Mouse (Mus musculus) retina, embryonic 14.5 days (tissue): ENCODE measurements around the gene Syvn1.

Experiments used
- DNase-seq: peaks from one replicate; pipeline ENCODE4 v3.0.0-alpha.2; 2015; ENCODE audit warnings: low spot score

The Syvn1 gene

DNA sequence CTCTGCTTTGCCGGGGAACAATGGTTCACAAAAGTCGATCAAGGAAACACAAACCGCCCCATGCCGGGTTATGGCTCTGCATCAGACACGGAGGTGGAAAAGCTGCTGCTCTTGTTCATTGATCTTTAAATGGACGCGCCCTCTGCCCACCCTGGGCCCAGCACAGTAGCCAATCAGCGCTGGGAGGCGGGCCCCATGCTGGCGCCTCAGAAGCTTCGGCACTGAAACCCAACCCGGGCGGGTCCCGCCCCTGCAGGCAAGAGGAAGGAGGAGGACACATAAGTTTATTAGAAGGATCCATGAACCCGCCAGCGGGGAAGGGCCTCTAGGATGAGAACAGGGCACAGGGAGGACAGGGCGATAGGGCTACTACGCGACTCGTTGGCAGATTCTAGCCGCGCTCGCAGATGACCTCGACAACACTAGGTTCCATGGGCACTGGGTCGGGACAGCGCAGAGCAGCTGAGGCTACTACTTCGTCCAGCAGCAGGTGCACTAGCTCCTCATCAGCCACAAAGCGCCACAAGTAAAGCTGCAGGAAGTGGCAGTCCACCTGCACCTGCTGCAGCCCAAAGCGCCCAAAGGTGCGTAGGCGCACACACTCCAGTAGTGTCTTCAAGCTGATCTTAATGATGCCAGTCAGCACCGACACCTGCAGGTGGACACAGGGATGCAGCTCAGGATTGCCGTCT, 21.5 kb downstream of the Syvn1 start, which contains the start of gene Tm7sf2:
Gene Tm7sf2 (minus strand): TSS at position 650 of the 692 bp plus-strand sequence.
- peak; percentile 92 for DNase-seq

DNA sequence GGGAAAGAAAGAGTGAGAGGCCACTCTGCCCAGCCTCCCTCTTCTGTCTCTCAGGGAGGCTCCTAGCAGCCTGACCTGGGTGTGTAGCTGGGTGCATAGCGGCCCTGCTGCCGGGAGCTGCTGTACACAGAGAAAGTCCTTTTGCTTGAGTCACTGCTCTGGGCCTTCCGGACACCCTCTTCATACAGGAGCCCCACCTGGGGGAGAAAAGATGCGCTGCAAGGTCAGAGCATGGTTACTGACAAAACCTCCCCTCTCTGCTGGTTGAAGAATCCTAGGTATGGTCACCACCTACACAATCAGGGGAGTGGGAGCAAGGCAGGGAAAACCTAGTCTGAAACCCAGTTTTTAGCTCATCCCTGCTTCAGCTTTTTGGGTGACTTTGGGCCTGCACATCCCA, 22.6 kb downstream of the Syvn1 start:
- DNase-seq, result no peak

DNA sequence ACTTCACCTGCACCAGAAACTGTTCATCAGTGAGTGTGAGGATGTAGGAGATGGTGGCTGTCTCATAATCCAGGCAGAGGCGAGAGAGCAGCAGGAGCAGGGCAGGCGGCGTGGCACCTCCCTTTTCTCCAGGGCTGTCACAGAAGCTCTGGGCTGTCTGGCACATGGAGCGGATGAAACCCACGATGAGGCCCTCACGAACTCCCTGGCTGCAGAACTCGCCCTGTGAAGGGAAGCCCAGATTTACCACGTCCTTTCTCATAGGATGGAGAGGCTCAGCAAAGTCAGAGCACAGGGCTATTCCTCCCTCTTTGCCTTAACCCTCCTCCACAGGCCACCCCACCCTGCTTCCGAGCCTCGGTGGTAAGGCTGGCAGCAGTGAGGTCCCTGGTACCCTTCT, 23.5 kb downstream of the Syvn1 start:
- DNase-seq, result no peak

DNA sequence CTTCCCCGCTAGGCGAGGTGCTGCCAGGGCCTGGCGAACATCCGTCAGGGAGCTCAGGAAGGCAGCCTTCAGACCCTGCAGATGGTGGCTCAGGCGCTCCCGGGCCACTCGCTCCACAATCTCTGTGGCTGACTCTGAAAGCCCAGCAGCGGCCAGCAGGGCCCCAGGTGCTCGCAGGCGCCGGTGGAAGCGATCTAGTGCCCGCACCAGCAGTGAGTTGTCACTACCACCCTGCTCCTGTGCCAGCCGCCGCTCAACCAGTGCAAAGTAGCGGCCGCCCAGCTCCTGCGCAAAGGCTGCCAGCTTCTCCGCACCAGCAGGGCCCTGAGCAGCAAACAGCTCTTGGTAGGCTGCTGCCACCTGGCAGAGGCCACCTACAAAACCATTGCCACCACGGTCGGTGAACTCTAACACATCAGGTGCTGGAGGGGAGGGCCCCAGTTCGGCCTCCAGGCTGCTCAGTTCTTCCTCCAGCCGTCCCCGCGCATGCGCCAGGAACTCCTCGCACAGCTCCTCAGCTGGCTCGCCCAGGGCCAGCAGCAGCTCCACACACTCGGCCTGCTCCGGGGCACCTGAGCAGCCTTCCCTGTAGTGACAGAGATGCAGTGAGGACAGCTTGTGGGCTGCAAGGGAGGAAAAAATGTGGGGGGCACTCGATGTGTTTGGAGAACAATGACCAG, 24.3 kb downstream of the Syvn1 start:
- no peak for DNase-seq

DNA sequence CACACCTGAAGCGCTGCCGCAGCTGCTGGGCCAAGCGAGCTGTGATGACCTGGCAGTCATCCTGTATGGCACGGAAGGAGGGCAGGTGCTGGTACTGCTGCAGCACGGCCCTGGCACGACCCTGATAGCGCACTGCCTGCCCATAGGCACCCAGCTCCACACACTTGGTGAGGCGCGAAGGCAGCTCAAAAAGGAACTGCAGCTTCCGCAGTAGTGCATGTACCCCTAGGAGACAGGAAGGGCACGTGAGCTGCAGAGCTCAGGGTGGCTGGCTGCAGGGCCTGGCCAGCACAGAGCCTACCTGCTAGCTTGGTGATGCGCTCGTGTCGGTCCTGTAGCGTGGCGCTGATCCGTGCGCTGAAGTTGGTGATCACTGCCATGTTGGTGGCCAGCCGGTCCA, 24.9 kb downstream of the Syvn1 start:
- no peak for DNase-seq

DNA sequence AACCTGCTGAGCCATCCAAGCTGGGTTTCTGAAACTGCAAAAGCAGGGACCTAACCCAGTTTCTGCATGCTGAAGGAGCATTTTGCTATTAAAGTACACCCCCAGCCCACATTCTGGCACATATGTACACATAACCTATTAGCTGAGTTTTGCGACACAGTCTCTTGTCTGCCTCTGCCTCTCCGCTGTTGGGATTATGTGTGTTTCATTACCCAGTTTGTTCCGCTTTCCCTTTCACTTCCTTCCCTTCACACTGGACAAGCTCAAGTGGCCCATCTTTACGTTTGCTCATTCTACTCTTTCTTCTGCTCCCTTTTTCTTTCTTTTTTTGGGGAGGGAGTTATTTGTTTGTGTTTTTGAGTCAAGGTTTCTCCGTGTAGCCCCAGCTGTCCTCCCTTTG, 27.5 kb downstream of the Syvn1 start:
- DNase-seq, result no peak

DNA sequence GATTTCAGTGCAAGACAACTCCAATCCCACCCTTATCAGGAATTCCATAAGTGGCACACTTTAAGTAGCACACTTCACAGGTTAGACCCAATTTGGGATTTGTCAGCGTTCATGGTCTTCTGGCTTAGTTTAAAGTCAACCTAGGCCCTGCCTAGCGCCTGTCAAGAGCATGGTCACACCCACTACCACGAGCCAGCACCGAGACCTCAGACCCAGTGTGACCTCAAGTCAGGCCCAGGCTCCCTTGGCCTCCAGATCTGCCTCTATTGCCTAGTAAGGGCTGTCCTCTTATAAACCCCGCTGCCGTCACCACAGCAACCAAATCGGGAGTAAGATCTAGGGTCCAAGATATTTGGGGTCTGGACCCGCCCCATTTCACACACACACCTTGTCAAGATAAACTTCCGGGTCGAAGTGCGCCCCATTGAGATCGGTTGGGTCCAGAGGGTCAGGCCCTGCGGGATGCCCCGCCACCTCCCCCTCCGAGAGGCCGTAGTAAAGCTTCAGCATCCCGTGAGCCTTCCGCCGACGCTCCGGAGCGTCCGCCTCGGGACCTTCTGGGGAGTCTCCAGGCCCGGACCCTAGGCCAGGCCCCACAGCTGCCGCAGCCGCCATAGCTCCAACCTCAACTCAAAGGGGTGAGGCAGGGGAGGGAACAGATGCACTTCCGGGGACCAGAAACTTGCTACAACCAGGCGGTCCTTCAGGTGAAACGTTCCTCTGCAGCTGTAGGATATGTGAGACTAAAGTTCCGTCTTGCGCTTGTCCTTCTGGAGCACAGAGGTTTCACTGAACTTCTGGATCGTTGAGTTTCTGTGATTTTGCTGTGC, 30.4 kb downstream of the Syvn1 start, which contains the start of gene Vps51:
Gene Vps51 (minus strand): TSS at position 668 of the 830 bp plus-strand sequence.
- DNase-seq, result peak; percentile 96

DNA sequence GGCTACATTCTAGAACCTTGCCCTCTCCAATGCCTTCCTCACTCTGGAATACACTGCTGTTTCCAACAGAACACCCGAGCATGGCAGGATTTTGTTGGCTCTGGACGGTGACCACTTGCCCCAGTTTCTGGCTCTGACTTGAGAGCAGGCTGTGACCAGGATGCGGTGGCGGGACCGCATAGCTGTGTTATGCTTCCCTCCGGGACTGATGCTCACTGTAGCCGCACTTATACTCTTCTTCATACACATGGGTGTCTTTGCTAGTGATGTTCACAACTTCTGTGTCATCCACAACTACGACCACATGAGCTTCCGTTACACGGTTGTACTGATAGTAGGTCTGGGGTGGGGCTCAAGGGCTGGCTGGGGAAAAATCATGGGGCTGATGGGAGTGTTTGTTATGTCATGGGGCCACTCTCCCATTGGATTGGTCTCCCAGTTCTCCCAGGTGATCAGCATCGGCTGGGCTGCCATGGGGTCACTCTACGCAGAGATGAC, 33.7 kb downstream of the Syvn1 start, which contains the start of gene Tmem262:
Gene Tmem262 (plus strand): TSS at position 51 of the 498 bp plus-strand sequence.
- DNase-seq, result no peak

DNA sequence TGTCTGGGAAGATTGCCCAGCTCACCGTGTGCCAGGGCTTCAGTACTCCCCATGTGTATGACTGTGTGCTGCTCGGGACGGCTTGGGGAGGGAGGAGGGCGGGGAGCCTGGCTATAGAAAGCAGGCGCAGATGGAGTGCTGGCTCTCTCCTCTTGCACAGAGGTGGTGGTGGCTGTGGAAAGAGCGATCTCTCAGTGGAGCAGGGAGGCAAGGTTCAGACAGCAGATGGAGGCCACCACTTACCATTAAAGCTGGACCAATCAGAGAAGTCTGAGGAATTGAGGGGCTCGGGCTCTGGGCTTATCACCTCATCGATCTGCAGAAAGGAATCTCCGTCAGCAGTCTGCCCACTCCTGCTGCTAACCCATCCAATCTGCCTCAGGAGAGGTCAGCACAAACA, 35.8 kb downstream of the Syvn1 start, which contains the start of gene Gm28374:
Gene Gm28374 (minus strand): TSS at position 101 of the 400 bp plus-strand sequence.
- no peak for DNase-seq

DNA sequence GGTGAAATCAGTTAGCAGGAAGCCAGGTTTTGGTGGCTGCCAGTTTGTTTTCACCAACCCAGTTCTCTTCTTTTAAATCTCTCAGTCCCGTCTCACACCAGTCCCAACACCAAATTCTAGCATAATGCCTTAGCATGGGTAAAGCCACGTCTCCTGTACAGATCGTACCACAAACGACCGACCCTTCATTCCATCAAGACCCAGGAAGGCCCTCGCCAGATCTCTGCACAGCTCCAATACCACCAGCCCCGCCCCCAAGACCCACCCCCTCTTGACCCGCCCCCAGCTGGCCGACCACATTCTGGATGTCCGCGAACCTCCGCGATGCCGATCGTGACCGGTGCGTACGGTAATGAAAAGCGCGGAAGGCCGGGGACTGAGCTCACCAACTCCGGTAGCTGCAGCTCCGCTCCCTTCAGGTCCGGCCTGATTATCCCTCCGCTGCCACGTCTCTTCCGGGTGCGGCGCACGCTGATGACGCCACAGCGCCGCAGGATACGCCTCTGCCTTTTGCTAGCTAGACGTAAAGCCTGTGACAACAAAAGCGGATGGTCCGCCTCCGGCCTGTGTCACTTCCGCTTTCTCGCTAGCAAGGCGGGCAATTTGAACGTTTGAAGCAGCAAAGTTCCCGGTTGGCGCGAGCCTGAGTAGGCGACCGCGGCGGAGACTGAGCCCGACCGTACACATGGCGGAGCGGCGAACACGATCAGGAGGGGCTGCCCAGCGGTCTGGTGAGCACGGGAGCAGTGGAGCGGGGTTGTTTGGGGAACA, 38.3 kb downstream of the Syvn1 start, which contains the start of the genes Zfpl1 and Cdca5:
Gene Zfpl1 (minus strand): TSS at position 479 of the 771 bp plus-strand sequence.
Gene Cdca5 (plus strand): TSS at position 506 of the 771 bp plus-strand sequence.
- DNase-seq, result peak; percentile 99

DNA sequence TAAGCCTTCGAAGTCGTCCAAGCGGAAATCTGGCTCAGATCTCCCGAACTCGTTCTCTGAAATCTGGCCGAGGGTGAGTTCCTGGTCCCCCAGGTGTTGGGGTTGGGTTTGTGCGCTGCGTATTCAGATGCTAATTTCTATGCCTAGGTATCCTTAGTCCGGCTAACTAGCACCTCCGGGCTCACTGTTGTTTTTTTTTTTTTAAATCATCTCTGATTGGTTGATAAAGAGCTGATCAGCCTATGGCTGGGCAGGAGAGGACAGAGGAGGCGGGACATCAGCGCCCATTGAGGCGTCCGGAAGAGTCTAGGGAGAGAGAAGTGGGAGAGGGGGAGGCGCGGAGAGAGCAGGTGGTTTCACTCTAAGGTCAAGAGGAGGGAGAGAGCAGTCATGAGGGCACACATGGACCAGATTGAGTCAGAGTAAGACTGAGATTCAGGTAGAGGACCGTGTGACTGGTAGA, 39.1 kb downstream of the Syvn1 start:
- DNase-seq, result peak; percentile 87

DNA sequence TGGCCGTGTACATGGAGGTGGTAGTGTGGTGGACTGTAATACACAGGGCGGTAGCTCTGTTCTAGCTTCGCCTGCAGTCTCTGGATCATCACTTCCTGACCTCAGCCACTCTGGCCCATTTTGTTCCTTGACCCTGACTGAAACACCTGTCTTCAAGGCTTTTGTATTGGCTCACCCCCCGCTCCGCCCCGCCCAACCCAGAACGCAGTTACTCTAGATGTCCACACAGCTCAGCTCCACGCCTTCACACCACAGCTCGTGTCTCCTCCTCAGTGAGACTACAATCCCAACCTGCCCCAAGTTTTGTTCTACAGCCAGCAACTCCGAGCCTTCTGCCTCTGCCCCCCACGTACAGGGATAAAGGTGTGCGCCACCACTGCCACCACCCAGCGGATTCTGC, 42.5 kb downstream of the Syvn1 start:
- no peak for DNase-seq

DNA sequence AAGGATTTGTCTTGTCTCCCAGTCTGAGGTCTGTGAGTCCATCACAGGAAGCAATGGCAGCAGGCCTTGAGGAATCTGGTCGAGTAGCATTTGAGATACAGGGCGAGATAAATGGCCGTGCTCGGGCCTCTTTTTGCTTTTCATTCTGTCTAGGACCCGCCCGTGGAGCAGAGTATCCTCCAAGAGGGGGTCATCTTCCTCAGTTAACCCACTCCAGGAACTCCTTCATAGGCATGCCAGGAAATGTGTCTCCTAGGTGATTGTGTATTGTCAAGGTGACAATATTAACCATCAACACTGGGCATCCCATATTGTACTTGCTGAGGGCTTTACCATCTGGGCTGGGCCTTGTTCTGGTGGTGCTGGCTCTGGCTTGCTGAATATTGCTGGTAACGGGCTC, 47.7 kb downstream of the Syvn1 start, which contains the start of gene AC131692.1:
Gene AC131692.1 (plus strand): TSS at position 301 of the 400 bp plus-strand sequence.
- DNase-seq, result no peak

DNA sequence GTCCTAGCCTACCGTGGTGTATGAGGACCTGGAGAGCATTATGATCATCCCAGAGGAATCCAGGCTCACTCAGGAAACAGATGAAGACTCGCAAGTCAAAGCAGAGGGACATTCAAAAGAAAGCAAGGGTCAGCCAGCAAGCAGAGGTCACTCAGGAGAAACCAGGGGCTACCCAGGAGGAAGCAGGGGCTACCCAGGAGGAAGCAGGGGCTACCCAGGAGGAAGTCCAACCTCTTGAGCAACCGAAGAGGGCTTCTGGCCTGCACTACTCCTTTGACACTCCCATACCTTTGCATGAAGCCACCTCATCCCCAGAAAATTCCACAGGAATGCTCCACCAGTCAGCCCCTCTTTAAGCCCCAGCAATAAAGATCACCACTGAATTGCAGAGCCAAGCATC, 51.5 kb downstream of the Syvn1 start:
- DNase-seq, result no peak

DNA sequence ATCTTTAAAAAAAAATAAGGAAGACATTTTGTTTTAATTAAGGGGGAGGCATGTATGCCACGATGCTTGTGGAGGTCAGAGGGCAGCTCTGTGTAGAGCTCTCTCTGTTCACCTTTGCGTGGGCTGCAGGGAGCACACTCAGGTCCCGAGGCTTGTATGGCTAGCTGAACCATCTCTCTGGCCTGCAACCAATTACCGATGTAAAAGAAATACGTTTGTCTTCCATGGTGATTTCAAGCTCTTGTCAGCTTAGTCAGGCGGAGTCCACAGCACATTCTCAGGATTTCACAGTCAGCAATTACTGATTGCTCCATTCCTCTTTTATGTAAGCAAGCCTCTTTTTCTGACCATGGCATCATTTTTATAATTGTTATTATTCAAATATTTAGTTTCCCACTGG, 54.8 kb downstream of the Syvn1 start:
- DNase-seq, result no peak

DNA sequence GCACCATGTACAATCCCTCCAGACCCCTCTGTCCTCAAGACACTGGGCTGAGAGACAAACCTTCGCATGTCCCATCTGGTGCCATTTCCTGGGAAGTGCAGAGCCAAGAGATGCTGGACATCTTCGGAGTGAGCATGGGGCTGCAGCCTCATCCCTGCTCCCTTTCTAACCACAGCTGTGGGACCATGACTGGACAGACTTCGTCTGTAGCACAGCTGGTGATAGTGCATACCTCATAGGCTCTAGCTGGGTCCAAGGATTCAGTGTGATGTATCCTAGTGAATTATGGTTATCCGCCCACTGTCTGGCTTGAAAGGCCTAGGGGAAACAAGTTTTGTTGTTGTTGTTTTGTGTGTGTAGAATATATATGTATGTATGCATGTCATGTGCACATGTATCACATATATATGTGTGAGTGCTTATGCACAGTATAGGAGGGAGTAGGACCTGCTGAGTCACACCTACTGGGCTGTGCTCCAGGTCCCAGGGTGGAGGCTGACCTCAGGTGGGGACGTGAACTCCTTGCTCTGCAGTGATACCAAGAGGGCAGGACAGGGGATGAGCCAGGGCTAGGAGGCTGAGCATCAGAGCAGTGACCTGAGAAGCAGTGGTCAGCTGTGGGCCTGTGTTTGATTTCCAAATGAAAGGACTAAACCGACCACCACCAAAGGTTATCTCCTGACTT, 55.9 kb downstream of the Syvn1 start:
- no peak for DNase-seq
